Mouse (Mus musculus) cerebellum, postnatal 10 days (tissue): ENCODE data around the gene Tbc1d10a.

Source experiments
- DNase-seq, 2 experiments: peaks; one replicate each; pipeline ENCODE4 v3.0.0; 2021; ENCODE audit warnings: mixed read lengths in 2 of 2

Tbc1d10a gene

GRCm38 (mm10) chr11:4240151-4240550 is 53.6 kb downstream of the Tbc1d10a start:
- DNase-seq: no peak

GRCm38 (mm10) chr11:4241180-4241579 is 54.6 kb downstream of the Tbc1d10a start:
- no peak for DNase-seq

- DNase-seq: no peak
Measured at GRCm38 (mm10) chr11:4246126-4246525, 59.5 kb downstream of the Tbc1d10a start.

- DNase-seq: no peak
Measured at GRCm38 (mm10) chr11:4246623-4247022, 60.0 kb downstream of the Tbc1d10a start.

GRCm38 (mm10) chr11:4247201-4247959 is 60.8 kb downstream of the Tbc1d10a start:
- DNase-seq: no peak

- DNase-seq: no peak
Measured at GRCm38 (mm10) chr11:4249151-4249550, 62.6 kb downstream of the Tbc1d10a start.

GRCm38 (mm10) chr11:4250290-4250689 is 63.7 kb downstream of the Tbc1d10a start:
- no peak for DNase-seq

- no peak for DNase-seq
Measured at GRCm38 (mm10) chr11:4251376-4251775, 64.8 kb downstream of the Tbc1d10a start.

- no peak for DNase-seq
Measured at GRCm38 (mm10) chr11:4252886-4253285, 66.3 kb downstream of the Tbc1d10a start.

- no peak for DNase-seq
Measured at GRCm38 (mm10) chr11:4256846-4257607, 70.4 kb downstream of the Tbc1d10a start, which contains the start of gene Lif. Lif (plus strand) TSS chr11:4257557.

GRCm38 (mm10) chr11:4257756-4258155 is 71.2 kb downstream of the Tbc1d10a start:
- DNase-seq: peak in 1 of 2 experiments; percentile 28

GRCm38 (mm10) chr11:4258657-4259082 is 72.1 kb downstream of the Tbc1d10a start:
- peak; percentile 92 to 95 for DNase-seq

GRCm38 (mm10) chr11:4260463-4261187 is 74.0 kb downstream of the Tbc1d10a start:
- DNase-seq: peak; percentile 72 to 80

- peak; percentile 75 to 81 for DNase-seq
Measured at GRCm38 (mm10) chr11:4261188-4261494, 74.6 kb downstream of the Tbc1d10a start.

- DNase-seq: peak; percentile 88
Measured at GRCm38 (mm10) chr11:4261969-4262368, 75.4 kb downstream of the Tbc1d10a start.

- no peak for DNase-seq
Measured at GRCm38 (mm10) chr11:4262847-4263246, 76.3 kb downstream of the Tbc1d10a start.

GRCm38 (mm10) chr11:4263296-4263695 is 76.7 kb downstream of the Tbc1d10a start:
- DNase-seq: no peak

- no peak for DNase-seq
Measured at GRCm38 (mm10) chr11:4264066-4264465, 77.5 kb downstream of the Tbc1d10a start.
